Mouse (Mus musculus): ENCODE data around the gene Dis3l.
A peak's percentile ranks its signal among the peaks of the same experiment; 100 is the strongest.
"Not testable (repeated sequence)": the region's sequence is repeated elsewhere in the genome, so short reads cannot be mapped to it uniquely, and the experiment has no call there.

Dis3l gene

GRCm38 (mm10) chr9:64335825-64336224, 5.3 kb downstream of the Dis3l start:
- ATAC-seq (ENCODE audit: insufficient number of reproducible peaks, low FRiP score, low TSS enrichment), result no peak

- ATAC-seq (ENCODE audit: insufficient number of reproducible peaks, low FRiP score, low TSS enrichment), result no peak
Measured at GRCm38 (mm10) chr9:64323976-64324375, 17.1 kb downstream of the Dis3l start.

DNA sequence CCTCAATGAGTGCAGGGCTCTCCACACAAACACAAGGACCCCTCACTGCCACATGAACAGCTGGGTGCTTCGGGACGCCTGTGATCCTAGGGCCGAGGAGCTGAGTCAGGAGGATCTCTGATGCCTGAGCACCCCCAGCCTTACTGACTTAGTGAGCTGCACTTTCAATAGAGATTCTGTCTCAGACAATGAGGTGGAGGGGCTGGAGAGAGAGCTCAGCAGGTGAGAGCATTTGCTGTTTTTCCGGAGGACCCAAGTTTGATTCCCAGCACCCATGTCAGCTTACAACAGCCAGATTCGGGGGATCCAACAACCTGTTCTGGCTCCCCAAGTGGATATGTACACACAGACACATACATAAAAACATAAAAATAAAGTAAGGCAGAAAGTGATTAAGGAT, 24.1 kb downstream of the Dis3l start:
- no peak for ATAC-seq (ENCODE audit: insufficient number of reproducible peaks, low FRiP score, low TSS enrichment)

DNA sequence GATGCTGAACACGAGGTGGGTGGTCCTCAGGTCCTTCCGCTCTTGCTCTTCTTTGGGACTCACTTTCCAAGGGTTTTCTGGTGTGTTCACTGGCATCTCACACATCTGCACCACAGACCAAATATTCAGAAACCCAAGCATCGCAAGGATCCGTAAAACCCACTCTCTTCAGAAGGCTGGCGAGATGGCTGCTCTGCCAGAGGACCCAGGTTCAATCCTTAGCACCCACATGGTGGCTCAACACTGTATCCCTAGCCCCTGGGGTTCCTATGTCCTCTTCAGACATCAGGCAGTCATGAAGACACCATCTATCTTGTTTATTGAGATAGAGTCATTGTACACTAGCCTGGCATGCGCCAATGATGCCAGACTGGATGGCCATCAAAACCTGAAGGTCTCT, 26.4 kb downstream of the Dis3l start:
- ATAC-seq (ENCODE audit: insufficient number of reproducible peaks, low FRiP score, low TSS enrichment), result no peak

- ATAC-seq (ENCODE audit: insufficient number of reproducible peaks, low FRiP score, low TSS enrichment), result no peak
Measured at GRCm38 (mm10) chr9:64312128-64312527, 29.0 kb downstream of the Dis3l start.

GRCm38 (mm10) chr9:64310996-64311785, 29.9 kb downstream of the Dis3l start:
- no peak for ATAC-seq (ENCODE audit: insufficient number of reproducible peaks, low FRiP score, low TSS enrichment)

DNA sequence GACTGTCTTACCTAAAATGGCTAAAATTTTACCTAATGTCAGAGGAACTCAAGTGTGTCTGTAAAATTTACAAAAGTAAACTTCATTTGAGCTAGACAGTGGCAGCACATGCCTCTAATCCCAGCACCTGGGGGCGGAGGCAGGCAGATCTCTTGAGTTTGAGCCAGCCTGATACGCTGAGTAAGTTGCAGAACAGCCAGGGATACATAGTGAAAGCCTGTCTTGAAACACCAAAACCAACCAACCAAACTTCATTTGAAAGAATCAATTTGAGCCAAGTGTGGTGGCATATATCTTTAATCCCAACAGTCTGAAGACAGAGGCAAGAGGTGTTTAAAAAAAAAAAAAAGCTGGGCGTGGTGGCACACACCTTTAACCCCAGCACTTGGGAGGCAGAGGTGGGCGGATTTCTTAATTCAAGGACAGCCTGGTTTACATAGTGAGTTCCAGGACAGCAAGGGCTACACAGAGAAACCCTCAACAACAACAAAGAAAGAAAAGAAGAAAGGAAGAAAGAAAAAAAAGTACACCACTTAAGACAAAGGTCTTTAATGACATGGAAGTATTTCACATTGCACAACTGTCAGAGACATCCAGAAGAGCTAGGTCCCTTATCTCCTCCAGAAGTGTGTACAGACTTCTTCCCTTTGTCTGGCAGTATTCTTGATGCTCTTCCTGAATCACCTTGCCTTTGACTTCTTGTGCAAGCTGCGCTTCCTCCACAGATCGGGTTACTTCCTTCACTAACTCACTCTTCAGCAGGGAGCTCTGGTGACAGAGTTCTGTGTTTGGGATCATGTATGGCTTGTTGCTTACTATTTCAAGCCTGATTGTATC, 34.4 kb downstream of the Dis3l start:
- no peak for ATAC-seq (ENCODE audit: insufficient number of reproducible peaks, low FRiP score, low TSS enrichment)

DNA sequence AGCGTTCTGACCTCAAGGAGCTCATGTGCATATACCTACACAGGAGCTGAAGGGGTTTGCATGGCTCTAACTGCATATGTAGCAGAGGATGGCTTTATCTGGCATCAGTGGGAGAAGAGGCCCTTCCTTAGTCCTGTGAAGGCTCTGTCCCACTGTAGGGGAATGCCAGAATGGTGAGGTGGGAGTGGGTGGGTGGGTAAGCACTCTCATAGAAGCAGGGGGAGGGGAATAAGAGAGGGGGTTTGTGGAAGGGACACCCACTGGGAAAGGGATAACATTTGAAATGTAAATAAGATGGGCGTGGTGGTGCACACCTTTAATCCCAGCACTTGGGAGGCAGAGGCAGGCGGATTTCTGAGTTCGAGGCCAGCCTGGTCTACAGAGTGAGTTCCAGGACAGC, 38.0 kb downstream of the Dis3l start:
- ATAC-seq (ENCODE audit: insufficient number of reproducible peaks, low FRiP score, low TSS enrichment), result not testable (repeated sequence)

- ATAC-seq (ENCODE audit: insufficient number of reproducible peaks, low FRiP score, low TSS enrichment), result no peak
Measured at GRCm38 (mm10) chr9:64282404-64282987, 58.6 kb downstream of the Dis3l start.

DNA sequence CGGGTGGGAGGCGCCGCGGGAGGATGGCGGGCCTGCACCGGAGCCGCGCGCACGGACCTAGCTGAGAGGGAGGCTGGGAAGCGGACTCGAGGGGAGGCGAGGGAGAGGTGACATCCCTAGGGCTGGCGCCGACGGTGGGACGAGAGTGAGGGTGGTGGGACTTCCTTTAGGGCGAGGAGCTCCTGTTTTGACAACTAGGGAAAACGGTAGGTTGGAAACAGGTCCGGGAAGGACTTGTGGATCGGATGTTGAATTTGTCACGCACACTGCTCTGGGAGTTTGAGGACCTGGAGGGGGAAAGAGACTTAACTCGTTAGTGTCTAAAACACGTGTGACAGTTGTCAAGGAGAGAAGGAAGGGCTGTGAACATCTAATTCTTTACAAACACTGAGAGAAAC, 59.3 kb downstream of the Dis3l start:
- peak; percentile 75; the same call in 1 of the 2 replicates for ATAC-seq (ENCODE audit: insufficient number of reproducible peaks, low FRiP score, low TSS enrichment)

DNA sequence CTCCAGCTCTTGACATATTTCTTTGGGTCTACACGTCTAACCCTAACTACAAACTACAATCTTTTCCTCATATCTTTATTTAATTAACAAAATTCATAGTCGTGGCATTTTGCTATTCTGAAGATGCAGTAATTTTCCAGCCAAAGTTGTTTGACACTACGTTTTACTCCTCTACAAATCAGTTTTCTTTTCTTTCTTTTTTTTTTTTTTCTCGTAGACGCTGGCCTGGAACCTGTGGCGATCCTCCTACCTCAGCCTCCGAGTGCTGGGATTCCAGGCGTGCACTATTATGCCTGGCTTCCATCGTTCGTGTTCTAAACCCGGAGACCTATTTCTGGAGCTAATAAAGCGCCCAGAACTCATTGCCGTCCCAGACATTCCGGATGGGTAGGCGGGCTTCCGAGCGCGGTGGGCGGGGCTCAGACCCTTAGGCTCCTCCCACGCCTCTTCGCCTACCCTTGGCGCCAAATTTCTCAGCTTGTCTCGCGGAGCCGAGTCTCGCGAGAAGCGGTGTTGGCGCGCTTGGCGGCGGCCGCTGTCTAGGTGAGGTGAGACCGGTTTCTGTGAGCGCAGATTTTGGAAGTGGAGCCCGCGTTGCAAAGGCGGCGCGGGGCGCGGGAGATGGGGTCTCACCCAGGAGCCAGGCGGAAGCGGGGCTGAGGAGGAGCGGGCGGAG, 59.8 kb downstream of the Dis3l start, which contains the start of gene Tipin:
Gene Tipin, plus strand, starts transcription at position 477 of the 676 bp plus-strand sequence.
- peak; percentile 94 for ATAC-seq (ENCODE audit: insufficient number of reproducible peaks, low FRiP score, low TSS enrichment)

- no peak for ATAC-seq (ENCODE audit: insufficient number of reproducible peaks, low FRiP score, low TSS enrichment)
Measured at GRCm38 (mm10) chr9:64278665-64279310, 62.3 kb downstream of the Dis3l start.

DNA sequence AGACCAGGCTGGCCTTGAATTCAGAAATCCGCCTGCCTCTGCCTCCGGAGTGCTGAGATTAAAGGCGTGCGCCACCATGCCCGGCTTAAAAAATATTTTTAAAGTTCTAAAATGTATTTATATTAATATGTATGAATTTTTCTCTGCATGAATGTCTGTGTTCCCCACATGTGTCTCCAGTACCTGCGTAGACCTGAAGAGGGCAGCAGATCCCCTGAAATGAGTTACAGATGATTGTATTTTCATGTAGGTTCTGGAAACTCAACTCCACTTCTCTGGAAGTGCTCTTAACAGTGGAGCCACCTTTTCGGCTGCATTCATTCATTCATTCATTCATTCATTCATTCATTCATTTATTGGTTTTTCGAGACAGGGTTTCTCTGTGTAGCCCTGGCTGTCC, 63.4 kb downstream of the Dis3l start:
- no peak for ATAC-seq (ENCODE audit: insufficient number of reproducible peaks, low FRiP score, low TSS enrichment)

GRCm38 (mm10) chr9:64274919-64275318, 66.2 kb downstream of the Dis3l start:
- no peak for ATAC-seq (ENCODE audit: insufficient number of reproducible peaks, low FRiP score, low TSS enrichment)

GRCm38 (mm10) chr9:64274291-64274690, 66.8 kb downstream of the Dis3l start:
- no peak for ATAC-seq (ENCODE audit: insufficient number of reproducible peaks, low FRiP score, low TSS enrichment)

DNA sequence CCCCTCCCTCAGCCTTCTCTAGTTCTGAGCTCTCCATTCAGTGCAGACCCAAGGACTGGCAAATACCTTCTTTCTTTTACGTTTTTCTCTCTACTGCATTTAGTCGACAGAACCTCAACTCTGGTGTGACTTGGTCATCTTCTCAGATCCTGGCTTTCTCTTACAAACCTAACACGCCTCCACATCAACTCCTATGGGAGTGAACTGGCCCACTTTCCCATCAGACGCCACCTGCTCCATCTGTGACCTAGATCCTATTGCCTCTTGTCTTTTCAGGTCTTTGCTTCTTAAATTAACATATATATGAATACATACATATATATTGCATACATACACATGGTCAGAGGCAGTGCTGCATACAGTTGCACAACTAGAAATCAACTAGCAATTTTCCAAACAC, 67.3 kb downstream of the Dis3l start:
- ATAC-seq (ENCODE audit: insufficient number of reproducible peaks, low FRiP score, low TSS enrichment), result no peak

GRCm38 (mm10) chr9:64272611-64273010, 68.5 kb downstream of the Dis3l start:
- ATAC-seq (ENCODE audit: insufficient number of reproducible peaks, low FRiP score, low TSS enrichment), result no peak

- ATAC-seq (ENCODE audit: insufficient number of reproducible peaks, low FRiP score, low TSS enrichment), result no peak
Measured at GRCm38 (mm10) chr9:64271249-64271648, 69.8 kb downstream of the Dis3l start.

- not testable (repeated sequence) for ATAC-seq (ENCODE audit: insufficient number of reproducible peaks, low FRiP score, low TSS enrichment)
Measured at GRCm38 (mm10) chr9:64268836-64269235, 72.3 kb downstream of the Dis3l start.

- no peak for ATAC-seq (ENCODE audit: insufficient number of reproducible peaks, low FRiP score, low TSS enrichment)
Measured at GRCm38 (mm10) chr9:64268196-64268595, 72.9 kb downstream of the Dis3l start.

All from cerebellum, adult (tissue).